Mouse (Mus musculus) adrenal gland, postnatal 0 days (tissue): ENCODE measurements around the gene Gm3604. TPM values are rescaled to one million over a fixed set of nuclear protein-coding genes. Genes with fewer than 3 reads are reported as not detected.

Experiments used
- microRNA-seq: library from miRNA; unstranded; fragments of <30 nt; microRNA quantifications from one replicate; pipeline ENCODE4, GENCODE M21; 2016; ENCODE audit warnings: borderline replicate concordance; ENCODE audit not compliant: insufficient number of aligned reads
- polyA plus RNA-seq: library from polyadenylated mRNA; unstranded; fragments of >200 nt; fragmentation: Nextera tagmentation; extraction: Ambion mirVana; gene quantifications from 2 replicates; pipeline ENCODE4 v1.2.1, GENCODE M21; 2015

The Gm3604 gene
- polyA plus RNA-seq = 6.8 and 7.9 TPM in 2 replicates

GRCm38 (mm10) chr13:62382952-62383351 lies at the start of gene Gm3604:
Gene Gm3604, minus strand, starts transcription at chr13:62383177.

Small RNAs within 50 kb of the gene (microRNA-seq; reads per million reads assigned to microRNA genes)
- gene Gm25933 = not detected

Other genes starting within 250 kb of the Gm3604 start
- 10.3 and 11.8 TPM in 2 replicates for gene Gm49359, start 83.7 kb upstream of the Gm3604 start, polyA plus RNA-seq
- not detected in 2 replicates for gene Zfp935, start 175.3 kb upstream of the Gm3604 start, polyA plus RNA-seq
- gene Zfp934, start 188.0 kb upstream of the Gm3604 start, polyA plus RNA-seq = 11.9 and 12.7 TPM in 2 replicates
- gene 6720489N17Rik, start 241.0 kb upstream of the Gm3604 start, polyA plus RNA-seq = 5.3 and 7.3 TPM in 2 replicates